Mouse (Mus musculus): ENCODE measurements around the gene Tcap.

Tcap gene

DNA sequence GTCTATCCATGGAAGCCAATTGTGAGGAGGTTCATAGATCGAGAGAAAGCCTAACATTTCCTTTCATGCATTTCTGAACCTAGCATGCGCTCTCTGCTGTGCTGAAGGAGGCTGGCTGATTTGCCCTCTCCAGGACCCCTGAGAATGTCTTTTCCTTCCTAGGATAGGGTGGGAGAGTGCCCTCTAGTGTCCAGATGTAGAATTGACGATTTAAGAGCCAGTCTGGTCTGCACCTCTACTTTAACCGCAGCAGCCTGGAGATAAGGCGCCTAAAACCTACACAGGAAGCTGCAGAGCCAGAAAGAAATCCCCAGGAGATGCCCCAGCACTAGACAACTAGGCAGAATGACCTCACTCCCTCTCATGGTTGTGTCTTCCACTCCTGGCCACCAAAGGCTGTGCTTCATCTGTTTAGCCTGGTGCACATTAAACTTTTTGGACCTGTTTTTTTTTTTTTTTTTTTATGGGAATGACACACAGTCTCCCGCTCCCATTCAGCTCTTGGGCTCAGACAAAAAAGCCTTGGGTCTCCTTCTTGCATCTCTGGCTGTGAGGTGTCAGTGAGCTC lies 27.8 kb upstream of the Tcap start:
- peak; percentile 69 for DNase-seq (ENCODE audit: low spot score)

DNA sequence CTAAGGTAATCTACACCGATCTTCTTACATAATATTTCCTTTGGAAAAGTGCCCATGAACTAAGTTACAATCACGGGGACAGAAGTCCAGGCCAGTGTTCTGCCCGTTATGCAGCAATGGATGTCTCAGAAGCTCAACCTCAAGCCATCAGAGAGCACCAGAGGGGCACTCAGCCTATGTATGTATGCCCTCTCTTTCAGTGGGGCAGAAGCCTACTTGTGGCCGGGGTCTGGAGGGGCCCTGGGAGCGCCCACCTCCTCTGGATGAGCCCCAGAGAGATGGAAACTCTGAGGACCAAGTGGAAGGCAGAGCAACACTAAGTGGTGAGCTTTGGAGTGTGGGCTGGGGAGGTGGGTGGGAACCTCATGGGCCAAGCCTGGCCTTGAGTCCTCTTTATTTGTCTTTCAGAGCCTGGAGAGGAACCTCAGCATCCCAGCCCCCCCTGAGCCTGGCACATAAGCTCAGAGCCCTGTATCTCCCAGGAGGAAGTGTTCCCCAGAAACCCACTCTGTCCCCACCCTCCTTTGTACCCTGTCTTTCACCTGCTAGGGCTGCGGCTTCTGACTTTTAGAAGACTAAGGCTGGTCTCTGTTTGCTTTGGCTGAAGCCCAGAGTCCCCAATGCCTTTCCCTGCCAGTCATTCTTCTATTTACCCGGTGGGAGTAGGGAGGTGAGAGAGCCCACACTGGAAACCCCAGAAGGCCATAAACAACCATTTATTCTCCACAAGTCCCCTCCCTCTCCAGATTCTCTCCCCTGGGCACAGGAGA lies 26.8 kb upstream of the Tcap start:
- DNase-seq (ENCODE audit: low spot score), result no peak

DNA sequence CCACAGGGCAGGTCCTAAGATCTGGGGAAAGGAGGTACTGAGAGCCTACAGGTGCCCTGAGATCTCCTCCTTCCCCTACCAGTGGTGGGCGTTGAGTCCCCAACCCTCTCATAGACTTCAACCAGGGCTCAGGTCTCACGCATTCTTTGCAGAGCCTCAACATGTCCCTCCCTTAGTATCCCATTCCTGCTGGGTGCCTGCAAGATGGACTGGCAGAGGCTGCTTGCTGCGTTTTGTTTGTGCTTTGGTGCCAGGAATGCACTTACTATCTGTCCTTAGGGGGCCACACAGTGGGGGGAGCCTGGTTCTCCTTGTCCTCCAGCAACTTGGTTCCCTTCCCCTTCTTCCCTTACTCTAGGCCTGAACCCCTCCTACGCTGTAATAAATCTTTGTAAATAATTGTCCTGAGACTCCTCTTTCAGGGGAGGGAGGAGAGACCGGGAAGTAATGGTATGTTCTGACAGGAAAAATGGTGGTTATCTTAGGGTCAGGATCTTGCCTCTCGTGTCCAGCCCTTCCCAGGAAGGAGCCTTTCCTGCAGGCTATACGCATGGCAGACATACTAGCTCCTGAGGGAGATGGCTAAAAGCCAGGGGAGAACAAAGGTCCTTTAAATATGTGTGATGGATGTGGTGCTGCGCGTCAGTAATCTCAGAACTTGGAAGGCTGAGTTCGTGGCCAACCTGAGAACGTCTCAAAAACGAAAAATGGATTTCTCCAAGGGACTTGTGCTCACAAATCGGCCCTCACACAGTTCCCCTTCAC lies 26.0 kb upstream of the Tcap start:
- no peak for DNase-seq (ENCODE audit: low spot score)

DNA sequence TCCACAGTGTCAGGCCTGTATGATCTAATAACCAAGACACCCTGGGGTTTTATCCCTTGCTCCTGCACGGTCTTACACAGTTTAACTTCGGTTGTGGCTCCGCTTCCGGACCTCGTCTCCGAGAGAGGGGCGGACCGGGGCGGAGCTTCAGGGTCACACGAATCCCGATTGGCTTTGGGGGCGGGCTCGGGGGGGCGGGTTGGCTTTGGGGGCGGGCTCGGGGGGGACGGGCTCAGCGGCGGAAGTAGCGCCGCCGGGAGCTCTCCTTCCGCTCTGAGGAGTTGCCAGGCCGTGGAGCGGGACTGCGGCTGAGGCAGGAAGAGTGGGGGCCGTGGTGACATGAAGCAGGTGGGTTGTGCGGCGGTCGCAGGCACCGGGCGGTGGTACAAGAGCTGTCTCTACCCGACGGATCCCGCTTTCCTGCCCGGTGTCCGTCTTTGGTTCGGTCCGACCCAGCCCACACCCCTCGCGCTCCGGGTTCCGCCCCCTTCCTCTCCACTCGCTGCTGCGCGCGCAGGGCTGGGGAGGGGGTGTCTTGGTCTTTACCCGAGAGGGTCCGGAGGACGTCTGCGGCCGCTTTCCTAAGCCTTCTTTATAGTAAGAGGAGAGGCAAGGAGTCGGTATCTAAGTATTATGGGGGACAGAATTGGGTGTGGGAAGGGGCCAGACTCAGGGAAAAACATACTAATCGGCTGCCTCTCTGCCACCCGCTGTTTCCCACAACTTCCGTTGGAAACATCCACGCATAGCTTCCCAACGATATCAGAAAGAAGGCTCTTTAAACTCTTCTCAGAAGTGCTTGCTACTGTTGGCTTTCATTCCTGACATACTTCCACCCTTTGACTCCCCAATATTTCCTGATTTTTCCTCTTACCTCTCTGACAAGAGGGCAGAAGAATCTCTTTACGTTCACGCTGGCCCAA lies 25.2 kb upstream of the Tcap start, which contains the start of gene Stard3:
Gene Stard3 (plus strand): TSS at position 208 of the 923 bp plus-strand sequence.
- peak; percentile 85 for DNase-seq (ENCODE audit: low spot score)

DNA sequence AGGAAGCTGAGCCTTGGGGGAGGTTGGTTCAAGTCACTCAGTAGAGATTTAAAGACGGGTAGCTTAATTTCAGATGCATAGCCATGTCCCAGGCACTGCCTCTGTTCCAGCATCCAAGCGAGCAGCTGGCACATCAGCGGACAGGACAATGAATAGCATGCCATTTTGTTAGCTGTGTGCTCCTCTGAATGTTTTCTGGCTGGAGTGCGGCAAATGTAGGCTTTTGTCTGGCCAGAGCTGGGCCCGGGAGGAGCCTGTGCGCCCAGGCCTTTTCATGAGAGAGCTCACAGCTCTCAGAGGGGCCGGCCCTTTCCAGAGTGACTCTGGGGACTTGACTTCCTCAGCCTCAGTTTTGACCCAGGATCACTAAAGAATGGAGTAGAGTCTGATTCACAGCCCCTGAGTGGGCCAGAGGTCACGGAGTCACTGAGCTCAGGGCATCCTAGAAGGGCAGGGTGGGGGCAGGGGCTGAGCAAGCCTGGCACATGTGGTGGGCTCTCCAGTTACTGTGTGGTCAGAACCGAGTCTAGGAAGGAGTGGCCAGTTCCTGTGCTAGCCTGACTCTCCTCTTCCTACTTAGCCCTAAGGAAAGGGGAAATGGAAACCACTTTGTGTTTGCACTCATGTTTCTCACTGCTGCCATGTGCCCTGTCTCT lies 22.6 kb upstream of the Tcap start:
- no peak for DNase-seq (ENCODE audit: low spot score)

DNA sequence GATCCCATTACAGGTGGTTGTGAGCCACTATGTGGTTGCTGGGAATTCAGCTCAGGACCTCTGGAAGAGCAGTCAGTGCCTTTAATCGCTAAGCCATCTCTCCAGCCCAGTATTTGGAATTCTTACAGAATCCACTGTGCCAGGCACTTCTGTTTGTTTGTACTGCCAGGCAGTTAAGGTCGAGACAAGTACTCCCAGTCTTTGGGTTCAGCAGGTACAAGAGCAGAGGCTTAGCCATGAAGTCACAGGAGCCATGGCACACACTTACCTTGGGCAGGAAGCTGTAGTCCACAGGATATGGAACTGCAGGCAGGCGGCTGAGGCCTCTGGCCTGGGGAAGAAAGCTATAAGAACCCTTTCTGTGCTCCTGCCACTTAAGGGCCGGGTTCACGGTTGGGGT lies 19.8 kb upstream of the Tcap start:
- DNase-seq (ENCODE audit: low spot score), result no peak

DNA sequence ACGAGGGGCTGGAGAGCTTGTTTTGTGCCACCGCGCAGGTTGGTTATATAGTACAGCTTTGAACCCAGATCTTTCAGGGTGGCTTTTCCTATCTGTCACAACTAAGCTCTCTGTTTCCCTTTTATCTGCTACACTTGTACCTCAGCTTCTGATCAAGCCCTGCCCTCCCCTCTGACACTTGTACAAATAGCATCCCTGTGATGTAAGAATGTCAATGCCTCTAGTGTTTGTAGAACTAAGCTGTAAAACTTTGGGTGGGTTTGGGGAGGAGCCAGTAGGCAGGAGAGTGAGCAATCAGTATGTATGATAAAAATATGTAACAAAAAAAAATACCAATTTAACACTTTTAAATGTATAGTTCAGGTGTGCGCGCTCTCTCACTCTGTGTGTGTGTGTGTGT lies 19.2 kb upstream of the Tcap start:
- DNase-seq (ENCODE audit: low spot score), result no peak

DNA sequence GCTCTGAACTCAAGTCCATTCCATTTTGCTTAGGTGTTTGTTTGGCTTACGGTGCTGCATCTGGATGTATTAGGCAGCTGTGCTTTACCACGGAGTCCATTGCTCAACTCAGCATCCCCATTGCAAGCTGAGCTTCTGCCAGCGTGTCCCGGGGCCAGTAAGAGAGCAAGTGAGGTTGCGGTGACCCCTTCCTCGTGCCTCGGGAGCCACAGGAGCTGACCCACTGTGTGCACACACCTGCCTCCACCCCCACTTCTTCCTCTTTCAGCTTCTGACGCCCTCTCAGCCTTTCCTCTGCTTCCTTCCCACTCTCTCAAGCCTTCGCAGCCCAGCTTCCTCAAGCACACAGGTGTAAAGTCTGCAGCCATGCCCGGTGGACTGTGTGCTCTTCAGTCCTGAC lies 17.3 kb upstream of the Tcap start:
- no peak for DNase-seq (ENCODE audit: low spot score)

DNA sequence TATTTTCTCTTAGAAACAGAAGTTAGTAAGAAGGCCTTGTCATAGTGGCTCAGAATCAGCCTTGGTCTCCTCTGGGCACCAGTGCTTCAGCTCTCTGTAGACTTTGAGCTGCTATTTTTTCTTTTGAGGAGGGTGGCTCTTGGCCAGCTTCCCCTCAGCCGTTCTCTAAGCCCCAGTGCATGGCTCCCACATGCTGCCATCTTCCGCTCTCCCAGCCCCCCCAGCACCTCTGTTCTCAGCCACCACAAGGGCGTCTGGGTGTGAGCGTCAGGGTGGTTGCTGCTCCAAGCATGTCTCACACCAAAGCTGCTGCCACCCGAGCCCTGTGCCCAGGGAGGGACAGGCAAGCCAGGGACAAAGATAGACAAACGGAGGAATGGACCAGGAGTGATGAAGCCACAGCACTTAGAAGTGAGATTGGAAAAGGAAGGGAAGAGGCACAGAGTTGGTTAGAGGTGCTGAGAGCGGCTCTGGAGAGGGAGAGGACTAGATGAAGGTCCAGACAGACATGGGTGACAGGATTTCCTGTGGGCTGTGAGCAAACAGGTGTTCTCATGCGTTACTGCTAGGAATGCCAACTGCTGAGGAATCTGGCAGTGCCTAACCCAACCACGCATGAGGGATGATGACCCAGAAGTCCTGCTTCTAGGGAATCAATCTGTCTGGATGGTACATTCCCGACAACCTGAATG lies 16.3 kb upstream of the Tcap start:
- peak; percentile 60 for DNase-seq (ENCODE audit: low spot score)

DNA sequence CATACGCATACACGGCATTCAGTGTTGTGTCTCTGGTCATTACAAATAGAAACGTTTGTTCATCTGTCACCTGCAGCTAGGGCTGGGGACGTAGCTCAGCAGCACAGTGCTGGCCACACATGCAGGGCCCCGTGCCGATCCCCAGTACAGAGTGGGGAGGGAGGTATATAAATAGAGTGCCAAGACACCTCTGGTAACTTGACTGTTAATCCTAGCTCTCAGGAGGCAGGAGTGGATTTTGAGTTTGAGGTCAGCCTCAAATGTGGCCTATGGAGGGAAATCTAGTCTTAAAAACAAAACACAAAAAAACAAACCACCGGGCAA lies 15.8 kb upstream of the Tcap start:
- DNase-seq (ENCODE audit: low spot score), result no peak

DNA sequence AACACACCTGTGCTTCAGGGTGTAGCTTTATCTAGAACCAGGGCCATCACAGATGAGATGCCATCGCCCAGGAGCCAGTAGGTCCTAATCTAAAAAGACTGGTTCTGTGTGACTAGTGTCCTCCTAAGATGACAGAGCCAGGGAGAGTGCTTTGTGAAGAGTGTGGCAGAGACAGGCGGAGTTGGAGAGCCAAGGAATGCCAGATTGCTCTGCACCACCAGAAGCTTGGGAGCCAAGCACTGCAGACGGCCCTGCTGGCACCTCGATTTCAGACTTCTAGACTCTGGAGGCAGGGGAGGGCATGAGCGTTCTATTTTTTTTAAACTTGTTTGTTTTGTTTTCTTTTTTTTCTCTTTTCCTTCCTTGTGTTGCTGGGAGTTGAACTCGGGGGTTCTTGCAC lies 14.3 kb upstream of the Tcap start:
- DNase-seq (ENCODE audit: low spot score), result no peak

DNA sequence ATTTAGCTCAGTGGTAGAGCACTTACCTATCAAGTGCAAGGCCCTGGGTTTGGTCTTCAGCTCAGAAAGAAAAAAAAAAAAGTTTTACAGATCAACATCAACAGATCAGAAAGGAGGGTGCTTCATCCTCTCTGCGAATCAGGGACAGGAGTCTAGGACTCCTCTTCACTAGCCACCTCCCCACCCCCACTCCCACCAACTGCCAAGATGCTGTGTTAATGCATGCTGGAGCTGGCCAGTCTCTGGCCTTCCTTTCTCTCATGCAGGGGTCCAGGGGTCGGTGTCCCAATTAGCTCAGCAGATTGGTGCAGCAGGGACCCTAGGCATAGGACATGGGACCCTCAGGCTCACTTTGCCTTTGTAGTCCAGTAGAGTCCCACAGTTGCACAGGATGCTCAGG lies 13.0 kb upstream of the Tcap start:
- DNase-seq (ENCODE audit: low spot score), result no peak

DNA sequence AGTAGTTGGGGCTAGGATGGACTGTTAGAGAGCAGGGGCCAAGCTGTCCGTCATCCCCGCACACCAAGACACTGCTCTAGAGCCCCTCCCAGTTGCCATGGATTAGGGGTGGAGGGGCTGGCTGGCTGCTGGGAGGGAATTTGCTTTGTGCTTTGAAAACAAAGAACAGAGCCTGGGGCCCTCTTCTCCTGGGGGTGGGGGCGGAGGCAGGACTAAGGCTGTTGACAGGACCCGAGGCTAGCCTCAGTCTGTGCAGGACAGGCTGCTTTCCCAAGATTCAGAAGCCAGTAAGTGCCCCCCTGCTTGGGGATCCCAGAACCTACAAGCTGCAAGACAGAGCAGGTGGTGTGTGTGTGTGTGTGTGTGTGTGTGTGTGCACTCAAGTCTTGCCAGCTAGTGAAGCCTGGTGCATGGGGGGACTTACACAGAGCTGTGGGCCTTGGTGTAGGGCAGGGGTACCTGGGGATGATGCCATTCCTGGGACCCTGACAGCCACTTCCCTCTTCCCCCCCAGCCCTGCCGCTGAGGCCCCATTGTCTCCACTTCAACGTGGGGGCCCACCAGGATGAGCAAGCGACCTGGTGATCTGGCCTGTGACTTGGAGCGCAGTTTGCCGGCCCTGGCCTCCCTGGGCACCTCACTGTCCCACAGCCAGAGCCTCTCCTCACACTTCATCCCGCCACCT lies 11.9 kb upstream of the Tcap start:
- DNase-seq (ENCODE audit: low spot score), result no peak

DNA sequence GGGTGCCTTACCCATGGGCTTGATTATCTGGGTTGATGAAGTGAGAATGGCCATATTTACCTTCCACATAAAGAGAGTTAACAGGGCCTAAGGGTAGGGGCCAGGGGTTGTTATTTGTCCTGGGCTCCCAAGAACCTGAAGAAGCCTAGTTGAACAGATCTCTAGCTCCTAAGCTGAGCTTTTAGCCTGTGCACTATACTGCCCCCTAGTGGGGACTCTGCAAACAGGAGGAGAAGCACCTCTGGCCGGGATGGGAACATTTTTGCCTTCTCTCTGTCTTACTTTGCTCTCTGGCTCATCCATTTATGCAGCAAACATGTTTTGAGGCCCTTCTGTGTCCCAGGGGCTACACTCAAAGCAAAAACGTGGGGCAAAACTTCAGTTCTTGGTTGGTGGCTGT lies 11.2 kb upstream of the Tcap start:
- DNase-seq (ENCODE audit: low spot score), result peak; percentile 74

DNA sequence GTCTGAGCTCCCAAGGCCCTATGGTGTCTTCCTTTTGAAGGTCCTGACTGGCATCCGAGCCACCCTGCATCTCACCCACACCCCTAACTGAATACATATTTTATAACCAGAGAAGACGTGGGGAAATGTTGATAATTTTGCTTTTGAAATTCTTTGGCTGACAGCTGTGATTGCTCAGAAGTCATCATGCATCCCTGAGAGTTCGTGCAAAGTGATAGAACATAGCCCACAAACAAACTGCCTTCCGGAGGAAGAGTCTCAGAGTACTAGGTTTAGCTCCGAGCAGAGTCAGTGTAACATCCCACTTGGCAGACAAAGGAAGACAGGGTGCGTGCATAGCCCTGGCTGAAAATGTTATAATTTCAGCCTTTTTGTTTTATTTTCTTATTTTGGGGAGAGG lies 10.4 kb upstream of the Tcap start:
- no peak for DNase-seq (ENCODE audit: low spot score)

DNA sequence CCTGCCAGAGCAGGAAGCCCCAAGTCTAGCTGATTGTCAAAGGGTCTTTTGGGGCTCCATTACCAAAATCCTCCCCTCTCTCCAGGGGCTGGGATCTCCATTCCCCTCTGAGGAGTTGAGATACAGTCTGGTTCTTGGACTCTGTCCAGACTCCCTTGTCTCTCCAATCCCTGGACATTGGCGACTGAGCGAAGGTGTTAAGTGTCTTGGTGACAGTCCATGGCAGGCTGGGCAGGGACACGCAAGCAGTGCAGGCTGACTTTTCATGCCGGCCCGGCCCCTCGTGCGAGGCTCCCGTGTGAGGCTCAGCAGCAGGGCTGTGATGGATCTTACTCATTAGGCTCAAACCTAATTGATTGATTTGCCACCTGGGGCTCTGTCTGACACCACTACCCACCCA lies 9.3 kb upstream of the Tcap start:
- DNase-seq (ENCODE audit: low spot score), result no peak

DNA sequence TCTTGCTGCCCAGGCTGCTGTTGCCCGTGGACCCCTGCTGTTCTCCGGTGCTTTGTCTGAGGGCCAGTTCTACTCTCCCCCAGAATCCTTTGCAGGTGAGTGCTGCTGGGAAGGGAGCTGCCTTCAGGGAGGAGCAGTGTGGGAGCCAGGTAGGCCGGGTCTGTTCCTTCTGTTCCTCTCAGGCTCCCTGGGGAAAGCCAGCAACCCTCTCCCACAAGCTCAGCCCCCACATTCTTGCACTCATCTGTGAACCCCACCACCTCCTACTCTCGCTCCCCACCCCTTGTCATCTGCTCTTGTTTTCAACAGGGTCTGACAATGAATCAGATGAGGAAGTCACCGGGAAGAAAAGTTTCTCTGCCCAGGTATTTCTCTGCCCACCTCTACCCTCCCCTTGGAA lies 6.9 kb upstream of the Tcap start:
- no peak for DNase-seq (ENCODE audit: low spot score)

DNA sequence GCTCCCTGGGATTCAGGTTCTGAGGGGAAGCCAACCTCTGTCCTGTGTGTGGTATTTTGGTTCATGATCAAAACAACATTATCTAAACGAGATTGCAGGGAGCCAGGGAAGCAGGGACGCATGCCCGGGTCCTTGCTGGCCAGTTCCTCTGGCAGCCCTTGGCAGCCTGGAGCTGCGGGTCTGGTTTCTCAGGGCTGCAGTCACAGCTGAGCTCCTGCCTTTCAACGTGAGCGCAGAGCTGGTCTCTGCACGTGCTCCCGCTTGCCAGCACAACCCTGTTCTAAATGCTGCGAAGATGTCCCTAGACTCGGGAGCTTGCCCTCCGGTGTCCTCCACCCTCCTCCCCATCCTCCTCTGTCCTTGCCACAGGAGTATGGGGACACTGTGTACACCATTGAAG lies 5.8 kb upstream of the Tcap start:
- no peak for DNase-seq (ENCODE audit: low spot score)

DNA sequence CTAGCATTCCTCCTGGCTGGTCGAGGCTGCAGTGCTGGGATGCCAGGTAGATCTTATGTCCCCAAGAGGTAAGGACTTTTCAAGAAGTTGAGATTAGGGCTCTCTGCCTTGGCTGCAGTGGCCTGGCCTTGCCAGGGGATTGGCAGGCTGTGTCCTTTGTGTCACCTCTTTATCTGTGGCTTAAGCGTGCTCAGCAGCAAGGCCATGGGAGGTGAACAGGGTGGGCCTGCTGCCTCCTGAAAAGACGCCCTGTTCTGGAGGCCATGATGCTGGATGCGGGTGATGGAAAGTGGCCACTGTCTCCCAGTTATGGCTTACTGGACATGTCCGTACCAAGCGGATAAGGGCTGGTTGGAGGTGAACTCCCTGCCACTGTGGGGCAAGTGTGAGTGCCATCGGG lies 4.2 kb upstream of the Tcap start:
- DNase-seq (ENCODE audit: low spot score), result no peak

DNA sequence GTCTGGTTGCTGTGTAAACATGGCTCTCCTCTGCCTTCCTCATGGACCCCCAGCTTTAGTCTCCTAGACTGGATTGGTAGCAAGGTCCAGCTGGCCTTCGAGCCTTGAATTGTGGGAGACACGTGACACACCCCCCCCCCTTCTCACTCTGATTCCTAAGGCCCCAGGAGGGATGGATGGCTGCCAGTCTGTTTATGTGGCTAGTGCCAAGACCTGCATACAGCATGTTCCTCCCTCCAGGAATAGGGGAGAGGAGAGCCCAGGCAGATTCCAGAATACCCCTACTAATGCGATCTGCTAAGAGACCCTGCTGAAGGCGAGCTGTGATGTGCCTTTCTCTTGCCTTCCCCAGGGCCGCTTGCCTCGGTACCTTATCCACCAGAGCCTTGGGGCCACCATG lies 3.5 kb upstream of the Tcap start:
- DNase-seq (ENCODE audit: low spot score), result no peak

DNA sequence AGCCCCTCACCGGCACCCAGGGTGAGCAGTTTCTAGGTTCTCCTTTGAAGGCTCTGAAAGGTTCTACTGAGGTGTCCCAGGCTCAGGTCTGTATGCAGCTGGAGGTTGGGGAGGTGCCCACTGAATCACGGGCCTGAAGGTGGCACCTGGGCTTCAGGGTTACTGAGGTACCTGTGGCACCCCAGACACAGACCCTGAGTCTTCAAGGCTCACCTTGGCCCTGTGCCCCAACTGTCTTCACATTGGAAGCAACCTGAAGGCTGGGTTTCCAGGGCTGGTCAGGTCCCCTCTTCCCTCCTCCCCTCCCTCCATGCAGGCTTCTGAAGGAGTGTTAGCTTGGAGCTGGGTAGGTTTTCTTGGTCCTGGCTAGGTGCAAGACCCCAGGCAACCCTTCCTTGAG lies 2.0 kb upstream of the Tcap start:
- DNase-seq (ENCODE audit: low spot score), result no peak

All from layer of hippocampus, adult 11-12 months (tissue).